Comparison of ENCODE assay signal across 8 mouse cellular contexts in the genomic region with DNA sequence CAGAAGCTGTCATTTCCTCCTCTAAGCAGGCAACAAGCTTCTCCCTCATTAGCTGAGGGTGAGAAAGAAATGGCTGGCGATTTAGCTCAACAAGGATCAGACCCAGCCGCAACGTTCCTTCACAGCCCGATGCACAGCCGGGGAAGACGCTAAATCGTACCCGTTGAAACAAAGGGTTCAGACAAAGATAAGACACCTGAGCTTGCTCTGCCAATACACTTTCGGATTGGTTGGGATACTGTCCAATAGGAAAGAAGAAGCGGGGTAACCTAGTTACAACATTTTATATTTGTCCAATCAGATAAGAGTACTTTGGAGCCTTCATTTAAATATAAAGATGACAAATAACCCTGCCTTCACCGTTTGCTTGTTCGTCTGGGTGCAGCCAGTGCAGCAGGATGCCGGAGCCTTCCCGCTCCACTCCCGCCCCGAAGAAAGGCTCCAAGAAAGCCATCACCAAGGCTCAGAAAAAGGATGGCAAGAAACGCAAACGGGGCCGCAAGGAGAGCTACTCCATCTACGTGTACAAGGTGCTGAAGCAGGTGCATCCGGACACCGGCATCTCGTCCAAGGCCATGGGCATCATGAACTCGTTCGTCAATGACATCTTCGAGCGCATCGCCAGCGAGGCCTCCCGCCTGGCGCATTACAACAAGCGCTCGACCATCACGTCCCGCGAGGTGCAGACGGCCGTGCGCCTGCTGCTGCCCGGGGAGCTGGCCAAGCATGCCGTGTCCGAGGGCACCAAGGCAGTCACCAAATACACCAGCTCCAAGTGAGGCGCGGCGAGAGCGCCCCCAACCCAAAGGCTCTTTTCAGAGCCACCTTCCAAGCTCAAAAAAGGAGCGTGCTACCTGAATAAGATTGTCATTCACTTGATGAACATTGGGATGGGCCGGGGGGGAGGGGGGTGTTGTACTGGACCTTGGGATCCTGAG. TPM values are rescaled to one million over a fixed set of nuclear protein-coding genes. Genes with fewer than 3 reads are reported as not detected.
A peak's percentile ranks its signal among the peaks of the same experiment; 100 is the strongest.
DNase-seq lines count a peak whose midpoint lies in the region; TF ChIP-seq lines count a peak whose summit lies in the region.

A gene (plus strand): TSS at position 379 of the 938 bp plus-strand sequence.

- intact Hi-C loops in left cerebral cortex, postnatal 36 days (cut with DNase I) = no loop called here

- peak; percentile 54 for DNase-seq in adrenal gland, adult 2 months
- peak; percentile 82 to 89 for DNase-seq in cerebellum, postnatal 36 days
- peak; percentile 87 to 89 for DNase-seq in frontal cortex, postnatal 36 days (ENCODE audit: low spot score in 2 of 2)
- DNase-seq in kidney, adult 11 months = peak; percentile 65
- peak; percentile 81 for DNase-seq in left cerebral cortex, postnatal 36 days (ENCODE audit: low spot score in 2 of 2)
- peak; percentile 77 for DNase-seq in midbrain, embryonic 10.5 days (ENCODE audit: low spot score)
- no peak for DNase-seq in adipocyte (ENCODE audit: low spot score)

- no peaks in the 10 kb centered on the region for H3K36me3 ChIP-seq in midbrain, embryonic 10.5 days
- H3K36me3 ChIP-seq in small intestine, adult 2 months (ENCODE audit: control insufficient read depth, insufficient read depth, low read length) = no peaks in the 10 kb centered on the region

- under 1% methylated on average over 48 of the region's 48 CpGs for WGBS in midbrain, embryonic 10.5 days
- WGBS in small intestine, adult 2 months = 2% methylated on average over 48 of the region's 48 CpGs

- TF ChIP-seq CTCF in small intestine, adult 2 months (IDR thresholded peaks at IDR 0.05; ENCODE audit: extremely low read depth, insufficient read length, insufficient replicate concordance, low read depth, low read length) = no peak

- H3K9me3 ChIP-seq in midbrain, embryonic 10.5 days (replicated peaks) = no peaks in the 10 kb centered on the region

- H3K4me1 ChIP-seq in midbrain, embryonic 10.5 days = peaks cover 46% of the 10 kb centered on the region
- H3K4me1 ChIP-seq in small intestine, adult 2 months (ENCODE audit: control insufficient read depth, insufficient read depth, insufficient read length, low read length) = peaks cover 7% of the 10 kb centered on the region

- peaks cover 41% of the 10 kb centered on the region for H3K27me3 ChIP-seq in midbrain, embryonic 10.5 days (ENCODE audit: low read depth, poor library complexity, severe bottlenecking)
- H3K27me3 ChIP-seq in small intestine, adult 2 months (ENCODE audit: control insufficient read depth, insufficient read depth, low read length) = peaks cover 18% of the 10 kb centered on the region

- peak within 1 kb of the TSS; percentile 73 for H3K4me3 ChIP-seq in midbrain, embryonic 10.5 days
- peak within 1 kb of the TSS; percentile 53 for H3K4me3 ChIP-seq in small intestine, adult 2 months (ENCODE audit: low read depth, low read length)

- H3K27ac ChIP-seq in midbrain, embryonic 10.5 days (replicated peaks) = peak within 1 kb of the TSS; percentile 96
- peak within 1 kb of the TSS; percentile 2; the same call in 1 of the 2 replicates for H3K27ac ChIP-seq in small intestine, adult 2 months (ENCODE audit: insufficient read depth, low read depth, low read length)

- TF ChIP-seq POLR2A in small intestine, adult 2 months (IDR thresholded peaks at IDR 0.05; ENCODE audit: low read depth, low read length) = peak; percentile 35; the same call in 1 of the 2 replicates

RNA-seq across cellular contexts. Expression of the gene that starts here (rescaled TPM):
- total RNA-seq in adrenal gland, adult 2 months (2021) = 1 to 10 TPM; 2.5 to 8.2 TPM
- 5.1 and 9.1 TPM in 2 replicates for polyA plus RNA-seq in adrenal gland, adult 2 months (2012; rRNA removed)
- total RNA-seq in left cerebral cortex, postnatal 36 days (2021) = 100 to 1,000 TPM; 103 to 124 TPM
- polyA plus RNA-seq in midbrain, embryonic 10.5 days (2016; fragmentation: Nextera tagmentation; extraction: Ambion mirVana) = 34.1 and 69.6 TPM in 2 replicates
- 1.7 and 3.8 TPM in 2 replicates for polyA plus RNA-seq in small intestine, adult 2 months (2012; rRNA removed)

Comparison
In these comparisons a context has a peak if more than half of its experiments do, and no peak if none do; other contexts are left out.
1. RNA of the gene that starts here (total RNA-seq): 103 to 124 TPM in left cerebral cortex, postnatal 36 days; 2.5 to 8.2 TPM in adrenal gland, adult 2 months; every median in the first group is over 10 times any median in the second.